Mouse (Mus musculus) urinary bladder, postnatal 4 days (tissue): ENCODE data around the gene 1810009A15Rik.

ENCODE experiments used
- DNase-seq, 2 experiments: peaks; one replicate each; pipeline ENCODE4 v3.0.0; 2021 to 2022; ENCODE audit warnings: low spot score in 2 of 2

1810009A15Rik gene

GRCm38 (mm10) chr19:8920073-8920736 is 31.6 kb downstream of the 1810009A15Rik start, which contains the start of gene B3gat3:
TSS of gene B3gat3 (plus strand) at chr19:8920374.
- DNase-seq = peak; percentile 93 to 94

- no peak for DNase-seq
Observed at GRCm38 (mm10) chr19:8920836-8921291, 32.2 kb downstream of the 1810009A15Rik start.

GRCm38 (mm10) chr19:8921741-8922140 is 33.1 kb downstream of the 1810009A15Rik start:
- DNase-seq = no peak

- DNase-seq = no peak
Observed at GRCm38 (mm10) chr19:8926766-8927165, 38.1 kb downstream of the 1810009A15Rik start.

- DNase-seq = no peak
Observed at GRCm38 (mm10) chr19:8927891-8928525, 39.4 kb downstream of the 1810009A15Rik start.

- DNase-seq = no peak
Observed at GRCm38 (mm10) chr19:8928689-8929223, 40.1 kb downstream of the 1810009A15Rik start.

- peak; percentile 83 to 86 for DNase-seq
Observed at GRCm38 (mm10) chr19:8929224-8930088, 40.8 kb downstream of the 1810009A15Rik start, which contains the start of the genes Rom1 and Eml3. TSS of gene Rom1 (minus strand) at chr19:8929356. TSS of gene Eml3 (plus strand) at chr19:8929552.

GRCm38 (mm10) chr19:8930117-8930516 is 41.5 kb downstream of the 1810009A15Rik start:
- no peak for DNase-seq

GRCm38 (mm10) chr19:8930771-8931170 is 42.1 kb downstream of the 1810009A15Rik start:
- no peak for DNase-seq

- DNase-seq = no peak
Observed at GRCm38 (mm10) chr19:8936736-8937135, 48.1 kb downstream of the 1810009A15Rik start.
